Mouse (Mus musculus): ENCODE measurements around the gene Wdfy3. TPM values are rescaled to one million over a fixed set of nuclear protein-coding genes. Genes with fewer than 3 reads are reported as not detected.

The Wdfy3 gene
- total RNA-seq, 1 experiment = 25.3 TPM

GRCm38 (mm10) chr5:102071241-102071640 lies 1.5 kb upstream of the Wdfy3 start:
- Histone ChIP-seq H3K9ac (ENCODE audit: insufficient read depth, low read depth, low read length, poor library complexity, severe bottlenecking) (no peak overlapping the region), H3K27ac (ENCODE audit: insufficient read depth, low read depth, low read length, poor library complexity, severe bottlenecking) (no peak overlapping the region), H3K9me3 (ENCODE audit: control insufficient read depth, insufficient read depth, low read depth, low read length) (no peaks in the 10 kb centered on the region), H3K36me3 (ENCODE audit: control insufficient read depth, insufficient read depth, low read length, poor library complexity, severe bottlenecking) (no peaks in the 10 kb centered on the region), H3K4me1 (ENCODE audit: control insufficient read depth in 2 of 2, insufficient read depth in 2 of 2, low read length in 2 of 2, poor library complexity in 1 of 2) (peaks cover 0 to 5% of the 10 kb centered on the region in 2 experiments), H3K4me3 (ENCODE audit: insufficient read depth in 1 of 2, low read depth in 1 of 2, low read length in 2 of 2, poor library complexity in 1 of 2, severe bottlenecking in 1 of 2) (no peak overlapping the region)
- TF ChIP-seq MAFK (IDR thresholded peaks at IDR 0.05; ENCODE audit: insufficient read depth, low read depth, low read length) (no peak), ZNF384 (IDR thresholded peaks at IDR 0.05; ENCODE audit: low read depth, low read length) (no peak), HCFC1 (IDR thresholded peaks at IDR 0.05; ENCODE audit: borderline replicate concordance, insufficient read depth, low read length) (no peak), ZC3H11A (IDR thresholded peaks at IDR 0.05; ENCODE audit: borderline replicate concordance, low read depth, low read length) (no peak), CHD2 (IDR thresholded peaks at IDR 0.05; ENCODE audit: low read depth, low read length) (no peak)
- DNase-seq (ENCODE audit: low read depth, low spot score) = no peak
- in situ Hi-C loops (cut with MboI; ENCODE audit: low sequenced_read_pairs in 2 of 2, unreplicated experiment in 2 of 2) = no loop called here

GRCm38 (mm10) chr5:102070788-102071187 lies 1.1 kb upstream of the Wdfy3 start:
- in situ Hi-C loops (cut with MboI; ENCODE audit: low sequenced_read_pairs in 2 of 2, unreplicated experiment in 2 of 2) = no loop called here

GRCm38 (mm10) chr5:102070414-102070768 lies 670 bp upstream of the Wdfy3 start:
- TF ChIP-seq ZNF384 (IDR thresholded peaks at IDR 0.05; ENCODE audit: low read depth, low read length) (peak; percentile 50; the same call in 1 of the 2 replicates), MAFK (IDR thresholded peaks at IDR 0.05; ENCODE audit: insufficient read depth, low read depth, low read length) (peak; percentile 72), ZC3H11A (IDR thresholded peaks at IDR 0.05; ENCODE audit: borderline replicate concordance, low read depth, low read length) (no peak)
- Histone ChIP-seq H3K4me1 (ENCODE audit: control insufficient read depth in 2 of 2, insufficient read depth in 2 of 2, low read length in 2 of 2, poor library complexity in 1 of 2) (peaks cover 0 to 5% of the 10 kb centered on the region in 2 experiments), H3K9ac (ENCODE audit: insufficient read depth, low read depth, low read length, poor library complexity, severe bottlenecking) (peak overlapping the region; percentile 99), H3K4me3 (ENCODE audit: insufficient read depth in 1 of 2, low read depth in 1 of 2, low read length in 2 of 2, poor library complexity in 1 of 2, severe bottlenecking in 1 of 2) (peak overlapping the region; percentile 97 to 99), H3K9me3 (ENCODE audit: control insufficient read depth, insufficient read depth, low read depth, low read length) (no peaks in the 10 kb centered on the region), H3K36me3 (ENCODE audit: control insufficient read depth, insufficient read depth, low read length, poor library complexity, severe bottlenecking) (no peaks in the 10 kb centered on the region), H3K27ac (ENCODE audit: insufficient read depth, low read depth, low read length, poor library complexity, severe bottlenecking) (peak overlapping the region; percentile 51; the same call in 1 of the 2 replicates)
- in situ Hi-C loops (cut with MboI; ENCODE audit: low sequenced_read_pairs in 2 of 2, unreplicated experiment in 2 of 2) = no loop called here
- no peak for DNase-seq (ENCODE audit: low read depth, low spot score)

More at GRCm38 (mm10) chr5:102070788-102071187, 1.1 kb upstream of the Wdfy3 start:
- Histone ChIP-seq H3K4me3 (ENCODE audit: insufficient read depth in 1 of 2, low read depth in 1 of 2, low read length in 2 of 2, poor library complexity in 1 of 2, severe bottlenecking in 1 of 2) (peak overlapping the region in 1 of 2 experiments; percentile 97; a peak in 2 of 4 replicates), H3K9me3 (ENCODE audit: control insufficient read depth, insufficient read depth, low read depth, low read length) (no peaks in the 10 kb centered on the region), H3K9ac (ENCODE audit: insufficient read depth, low read depth, low read length, poor library complexity, severe bottlenecking) (peak overlapping the region; percentile 56; the same call in 1 of the 2 replicates), H3K4me1 (ENCODE audit: control insufficient read depth in 2 of 2, insufficient read depth in 2 of 2, low read length in 2 of 2, poor library complexity in 1 of 2) (peaks cover 0 to 5% of the 10 kb centered on the region in 2 experiments), H3K27ac (ENCODE audit: insufficient read depth, low read depth, low read length, poor library complexity, severe bottlenecking) (no peak overlapping the region), H3K36me3 (ENCODE audit: control insufficient read depth, insufficient read depth, low read length, poor library complexity, severe bottlenecking) (no peaks in the 10 kb centered on the region)
- TF ChIP-seq MAFK (IDR thresholded peaks at IDR 0.05; ENCODE audit: insufficient read depth, low read depth, low read length) (no peak), HCFC1 (IDR thresholded peaks at IDR 0.05; ENCODE audit: borderline replicate concordance, insufficient read depth, low read length) (no peak), ZC3H11A (IDR thresholded peaks at IDR 0.05; ENCODE audit: borderline replicate concordance, low read depth, low read length) (no peak)
- no peak for DNase-seq (ENCODE audit: low read depth, low spot score)

GRCm38 (mm10) chr5:102069051-102069766 lies 512 bp downstream of the Wdfy3 start:
- Histone ChIP-seq H3K27ac (ENCODE audit: insufficient read depth, low read depth, low read length, poor library complexity, severe bottlenecking) (peak overlapping the region; percentile 25), H3K4me3 (ENCODE audit: insufficient read depth in 1 of 2, low read depth in 1 of 2, low read length in 2 of 2, poor library complexity in 1 of 2, severe bottlenecking in 1 of 2) (peak overlapping the region; percentile 97 to 99), H3K36me3 (ENCODE audit: control insufficient read depth, insufficient read depth, low read length, poor library complexity, severe bottlenecking) (no peaks in the 10 kb centered on the region), H3K9ac (ENCODE audit: insufficient read depth, low read depth, low read length, poor library complexity, severe bottlenecking) (peak overlapping the region; percentile 99), H3K9me3 (ENCODE audit: control insufficient read depth, insufficient read depth, low read depth, low read length) (no peaks in the 10 kb centered on the region), H3K4me1 (ENCODE audit: control insufficient read depth in 2 of 2, insufficient read depth in 2 of 2, low read length in 2 of 2, poor library complexity in 1 of 2) (peaks cover 0 to 7% of the 10 kb centered on the region in 2 experiments)
- DNase-seq (ENCODE audit: low read depth, low spot score) = no peak
- in situ Hi-C loops (cut with MboI; ENCODE audit: low sequenced_read_pairs in 2 of 2, unreplicated experiment in 2 of 2) = no loop called here
- no peak for TF ChIP-seq MAFK (IDR thresholded peaks at IDR 0.05; ENCODE audit: insufficient read depth, low read depth, low read length)
- no peak for TF ChIP-seq HCFC1 (IDR thresholded peaks at IDR 0.05; ENCODE audit: borderline replicate concordance, insufficient read depth, low read length)
- no peak for TF ChIP-seq CHD2 (IDR thresholded peaks at IDR 0.05; ENCODE audit: low read depth, low read length)

- in situ Hi-C loops (cut with MboI; ENCODE audit: low sequenced_read_pairs in 2 of 2, unreplicated experiment in 2 of 2) = no loop called here
- DNase-seq (ENCODE audit: low read depth, low spot score) = no peak
- H3K27ac ChIP-seq (ENCODE audit: insufficient read depth, low read depth, low read length, poor library complexity, severe bottlenecking) = no peak overlapping the region
- H3K9ac ChIP-seq (ENCODE audit: insufficient read depth, low read depth, low read length, poor library complexity, severe bottlenecking) = no peak overlapping the region
- no peak overlapping the region for H3K4me3 ChIP-seq (ENCODE audit: insufficient read depth in 1 of 2, low read depth in 1 of 2, low read length in 2 of 2, poor library complexity in 1 of 2, severe bottlenecking in 1 of 2)
- no peaks in the 10 kb centered on the region for H3K36me3 ChIP-seq (ENCODE audit: control insufficient read depth, insufficient read depth, low read length, poor library complexity, severe bottlenecking)
- TF ChIP-seq MAFK (IDR thresholded peaks at IDR 0.05; ENCODE audit: insufficient read depth, low read depth, low read length) = no peak
- no peak for TF ChIP-seq ZNF384 (IDR thresholded peaks at IDR 0.05; ENCODE audit: low read depth, low read length)
- no peak for TF ChIP-seq ZC3H11A (IDR thresholded peaks at IDR 0.05; ENCODE audit: borderline replicate concordance, low read depth, low read length)
- no peak for TF ChIP-seq CHD2 (IDR thresholded peaks at IDR 0.05; ENCODE audit: low read depth, low read length)
- no peak for TF ChIP-seq HCFC1 (IDR thresholded peaks at IDR 0.05; ENCODE audit: borderline replicate concordance, insufficient read depth, low read length)
- no peaks in the 10 kb centered on the region for H3K9me3 ChIP-seq (ENCODE audit: control insufficient read depth, insufficient read depth, low read depth, low read length)
- H3K4me1 ChIP-seq (ENCODE audit: control insufficient read depth in 2 of 2, insufficient read depth in 2 of 2, low read length in 2 of 2, poor library complexity in 1 of 2) = peaks cover 6 to 10% of the 10 kb centered on the region in 2 experiments
Measured at GRCm38 (mm10) chr5:102066458-102066857, 3.3 kb downstream of the Wdfy3 start.
